Mouse (Mus musculus): ENCODE data around the gene Sirt3. TPM values are rescaled to one million over a fixed set of nuclear protein-coding genes. Genes with fewer than 3 reads are reported as not detected.
A peak's percentile ranks its signal among the peaks of the same experiment; 100 is the strongest.

Sirt3 gene
- polyA plus RNA-seq, 2 experiments = 20.1 to 28.3 TPM

DNA sequence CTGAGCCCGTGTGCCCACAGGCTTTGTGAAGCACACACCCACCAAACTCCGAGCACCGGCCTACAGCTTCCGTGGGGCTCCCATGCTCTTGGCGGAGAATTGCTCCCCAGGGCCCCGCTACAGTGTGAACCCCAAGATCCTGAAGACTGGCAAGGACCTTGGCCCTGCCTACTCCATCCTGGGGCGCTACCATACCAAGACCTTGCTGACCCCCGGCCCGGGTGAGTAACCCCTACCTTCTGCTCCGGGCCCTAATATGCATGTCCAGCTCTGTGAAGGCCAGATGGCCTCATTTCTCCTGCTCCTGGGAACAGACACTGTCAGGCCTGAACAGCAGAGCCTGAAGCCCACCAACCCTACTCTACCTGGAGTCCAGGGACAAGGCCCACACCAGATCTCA is 33.5 kb downstream of the Sirt3 start:
- Histone ChIP-seq H3K27ac (replicated peaks; ENCODE audit: low read depth, low read length) (no peak overlapping the region), H3K4me3 (replicated peaks; ENCODE audit: low read length) (no peak overlapping the region), H3K36me3 (ENCODE audit: control insufficient read depth, insufficient read depth, low read length) (peaks cover 31% of the 10 kb centered on the region), H3K4me2 (replicated peaks; ENCODE audit: low read depth, low read length, severe bottlenecking) (no peak overlapping the region), H3K9ac (ENCODE audit: low read depth, low read length, severe bottlenecking) (no peak overlapping the region), H3K27me3 (ENCODE audit: control insufficient read depth, insufficient read depth, low read length) (no peaks in the 10 kb centered on the region), H3K9me3 (ENCODE audit: control insufficient read depth, low read length) (no peaks in the 10 kb centered on the region), H3K4me1 (ENCODE audit: control insufficient read depth, insufficient read depth, low read length) (no peaks in the 10 kb centered on the region)
- no peak for TF ChIP-seq POLR2A (IDR thresholded peaks at IDR 0.05; ENCODE audit: borderline replicate concordance, extremely low read depth, insufficient read depth, insufficient read length)
- 86% methylated on average over 10 of the region's 10 CpGs for WGBS
- ATAC-seq (ENCODE audit: low FRiP score, low read depth) (no peak), DNase-seq (ENCODE audit: low spot score) (no peak)

DNA sequence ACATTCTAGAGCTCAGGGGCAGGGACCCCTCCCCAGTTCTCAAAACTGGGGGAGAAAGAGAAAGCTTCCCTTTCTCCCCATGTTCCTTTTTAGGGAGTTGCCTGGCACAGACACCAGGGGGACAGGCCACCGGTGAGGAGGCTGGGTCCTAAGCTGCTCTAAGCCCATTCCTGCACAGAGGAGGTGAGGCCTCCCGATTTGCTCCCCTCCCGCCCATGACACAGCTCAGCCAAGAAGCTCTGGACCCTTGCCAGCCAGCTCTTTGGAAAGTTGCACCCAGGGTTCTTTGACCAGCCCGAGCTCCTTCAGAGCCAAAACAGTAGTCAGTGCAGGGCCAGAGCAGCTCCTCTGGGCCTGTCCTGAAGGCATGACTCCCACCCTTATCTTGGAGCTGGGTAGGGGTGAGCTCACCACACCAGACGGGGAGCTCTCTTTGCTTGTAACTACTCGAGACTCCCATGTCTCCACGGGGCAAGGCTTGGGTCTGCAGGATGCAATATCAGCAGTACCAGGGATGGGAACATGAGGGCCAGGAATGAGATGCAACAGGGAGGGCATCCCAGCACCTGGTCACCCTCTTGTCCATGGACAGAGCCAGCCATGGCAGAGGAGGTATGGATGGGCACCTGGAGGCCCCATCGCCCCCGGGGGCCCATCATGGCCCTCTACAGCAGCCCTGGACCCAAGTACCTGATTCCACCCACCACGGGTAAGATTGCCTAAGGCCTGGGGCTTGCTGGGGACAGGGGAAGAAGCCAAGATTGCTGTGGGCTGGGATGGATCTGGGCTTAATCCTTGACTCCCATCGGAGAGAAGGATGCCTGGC is 34.1 kb downstream of the Sirt3 start, which contains the start of gene Odf3:
Gene Odf3 (plus strand): TSS at position 51 of the 826 bp plus-strand sequence.
- Histone ChIP-seq H3K27ac (replicated peaks; ENCODE audit: low read depth, low read length) (no peak within 1 kb of the TSS), H3K36me3 (ENCODE audit: control insufficient read depth, insufficient read depth, low read length) (peaks cover 24% of the 10 kb centered on the region), H3K4me1 (ENCODE audit: control insufficient read depth, insufficient read depth, low read length) (no peaks in the 10 kb centered on the region), H3K9me3 (ENCODE audit: control insufficient read depth, low read length) (no peaks in the 10 kb centered on the region), H3K27me3 (ENCODE audit: control insufficient read depth, insufficient read depth, low read length) (no peaks in the 10 kb centered on the region), H3K4me3 (replicated peaks; ENCODE audit: low read length) (no peak within 1 kb of the TSS), H3K9ac (ENCODE audit: low read depth, low read length, severe bottlenecking) (no peak within 1 kb of the TSS), H3K4me2 (replicated peaks; ENCODE audit: low read depth, low read length, severe bottlenecking) (no peak within 1 kb of the TSS)
- DNase-seq (ENCODE audit: low spot score) (peak; percentile 45), ATAC-seq (ENCODE audit: low FRiP score, low read depth) (no peak)
- 68% methylated on average over 11 of the region's 11 CpGs for WGBS
- no peak for TF ChIP-seq POLR2A (IDR thresholded peaks at IDR 0.05; ENCODE audit: borderline replicate concordance, extremely low read depth, insufficient read depth, insufficient read length)

DNA sequence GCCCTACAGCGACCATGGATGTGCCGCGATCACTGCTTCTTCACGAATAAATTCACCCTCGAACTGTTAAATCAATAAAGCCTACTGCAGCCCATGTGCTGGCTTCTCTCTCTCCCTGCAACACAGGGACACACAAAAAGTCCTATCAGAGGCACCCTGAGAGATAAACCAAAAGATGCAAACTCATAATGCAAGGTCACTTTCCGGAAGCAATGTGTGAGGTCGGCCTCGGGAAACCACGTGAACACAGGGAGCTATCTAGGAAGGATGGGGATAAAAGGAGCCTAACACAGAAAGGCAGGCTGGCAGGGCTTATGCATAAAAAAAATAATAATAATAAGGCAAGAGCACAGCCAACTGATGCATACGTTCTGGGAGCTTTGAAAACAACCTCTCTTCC is 35.4 kb downstream of the Sirt3 start:
- Histone ChIP-seq H3K4me2 (replicated peaks; ENCODE audit: low read depth, low read length, severe bottlenecking) (no peak overlapping the region), H3K4me3 (replicated peaks; ENCODE audit: low read length) (no peak overlapping the region), H3K27ac (replicated peaks; ENCODE audit: low read depth, low read length) (no peak overlapping the region), H3K9me3 (ENCODE audit: control insufficient read depth, low read length) (no peaks in the 10 kb centered on the region), H3K27me3 (ENCODE audit: control insufficient read depth, insufficient read depth, low read length) (0 out of 2 replicates have a peak, but pooled peaks cover 2% of the 10 kb centered on the region), H3K9ac (ENCODE audit: low read depth, low read length, severe bottlenecking) (no peak overlapping the region), H3K36me3 (ENCODE audit: control insufficient read depth, insufficient read depth, low read length) (peaks cover 11% of the 10 kb centered on the region), H3K4me1 (ENCODE audit: control insufficient read depth, insufficient read depth, low read length) (no peaks in the 10 kb centered on the region)
- ATAC-seq (ENCODE audit: low FRiP score, low read depth) = no peak
- DNase-seq (ENCODE audit: low spot score) = no peak
- WGBS = 81% methylated on average over 10 of the region's 10 CpGs
- TF ChIP-seq POLR2A (IDR thresholded peaks at IDR 0.05; ENCODE audit: borderline replicate concordance, extremely low read depth, insufficient read depth, insufficient read length) = no peak

DNA sequence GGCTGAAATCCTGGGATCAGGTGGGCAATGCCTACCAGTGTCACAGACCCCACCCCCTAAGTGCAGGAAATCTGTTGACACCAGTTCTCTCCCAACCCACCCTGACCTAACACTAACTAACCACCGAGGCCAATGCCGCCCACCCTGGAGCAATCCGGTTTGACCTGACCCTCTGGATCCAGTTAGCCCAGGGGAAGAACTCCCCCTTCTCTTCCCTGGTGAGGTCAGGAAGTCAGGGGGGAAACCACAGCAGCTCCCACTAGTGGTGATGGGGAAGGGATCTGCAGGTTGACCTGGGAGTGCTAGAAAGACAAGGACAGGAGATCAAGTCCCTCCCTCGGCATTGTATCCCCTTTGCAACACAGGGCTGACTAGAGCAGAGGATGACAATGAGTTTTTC is 36.4 kb downstream of the Sirt3 start:
- H3K27me3 ChIP-seq (ENCODE audit: control insufficient read depth, insufficient read depth, low read length) = peaks cover 7% of the 10 kb centered on the region; the same call in 1 of the 2 replicates
- H3K9ac ChIP-seq (ENCODE audit: low read depth, low read length, severe bottlenecking) = no peak overlapping the region
- no peaks in the 10 kb centered on the region for H3K4me1 ChIP-seq (ENCODE audit: control insufficient read depth, insufficient read depth, low read length)
- no peak overlapping the region for H3K27ac ChIP-seq (replicated peaks; ENCODE audit: low read depth, low read length)
- 59% methylated on average over 4 of the region's 4 CpGs for WGBS
- TF ChIP-seq POLR2A (IDR thresholded peaks at IDR 0.05; ENCODE audit: borderline replicate concordance, extremely low read depth, insufficient read depth, insufficient read length) = no peak
- no peak for ATAC-seq (ENCODE audit: low FRiP score, low read depth)
- DNase-seq (ENCODE audit: low spot score) = no peak
- no peaks in the 10 kb centered on the region for H3K9me3 ChIP-seq (ENCODE audit: control insufficient read depth, low read length)
- no peak overlapping the region for H3K4me2 ChIP-seq (replicated peaks; ENCODE audit: low read depth, low read length, severe bottlenecking)
- H3K4me3 ChIP-seq (replicated peaks; ENCODE audit: low read length) = no peak overlapping the region
- 0 out of 2 replicates have a peak, but pooled peaks cover 4% of the 10 kb centered on the region for H3K36me3 ChIP-seq (ENCODE audit: control insufficient read depth, insufficient read depth, low read length)

DNA sequence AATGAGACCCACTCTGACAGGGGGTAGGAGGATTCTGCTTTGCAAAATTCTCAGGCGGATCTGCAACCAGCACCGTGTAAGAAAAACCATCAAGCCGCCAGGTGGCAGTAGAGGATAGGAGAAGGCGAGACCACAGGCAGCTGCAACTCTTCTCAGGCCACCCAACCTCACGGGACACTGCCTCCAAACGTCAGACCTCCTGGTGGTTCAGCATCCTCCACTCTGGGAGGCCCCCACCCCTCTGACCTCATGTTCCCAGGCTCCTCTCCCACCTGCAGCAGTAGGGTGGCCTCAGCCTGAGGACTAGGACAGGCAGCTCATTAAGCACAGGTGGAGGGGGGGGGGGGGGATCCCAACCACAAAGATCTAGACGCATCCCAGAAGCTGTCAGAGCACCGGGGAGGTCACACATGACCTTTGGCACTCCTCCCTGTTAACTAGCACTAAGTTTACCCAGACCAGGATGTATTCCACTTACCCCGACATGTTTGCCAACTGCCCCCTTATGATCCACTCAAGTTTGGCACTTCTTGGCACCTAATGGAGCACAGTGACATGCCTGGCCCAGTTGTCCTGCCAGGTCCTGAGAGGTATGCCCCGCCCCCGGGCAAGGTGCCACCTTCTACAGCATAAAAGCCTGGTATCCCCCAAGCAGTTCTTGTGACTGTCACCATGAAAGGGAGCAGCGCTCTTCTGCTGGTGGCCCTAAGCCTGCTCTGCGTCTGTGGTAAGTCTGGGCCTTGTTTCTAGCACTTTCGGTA is 37.0 kb downstream of the Sirt3 start, which contains the start of gene Scgb1c1:
Gene Scgb1c1 (plus strand): TSS at position 643 of the 761 bp plus-strand sequence.
- DNase-seq (ENCODE audit: low spot score) (peak; percentile 86), ATAC-seq (ENCODE audit: low FRiP score, low read depth) (peak; percentile 82; the same call in 1 of the 2 replicates)
- no peak for TF ChIP-seq POLR2A (IDR thresholded peaks at IDR 0.05; ENCODE audit: borderline replicate concordance, extremely low read depth, insufficient read depth, insufficient read length)
- no peak within 1 kb of the TSS for H3K27ac ChIP-seq (replicated peaks; ENCODE audit: low read depth, low read length)
- H3K4me2 ChIP-seq (replicated peaks; ENCODE audit: low read depth, low read length, severe bottlenecking) = no peak within 1 kb of the TSS
- H3K4me1 ChIP-seq (ENCODE audit: control insufficient read depth, insufficient read depth, low read length) = no peaks in the 10 kb centered on the region
- no peaks in the 10 kb centered on the region for H3K9me3 ChIP-seq (ENCODE audit: control insufficient read depth, low read length)
- H3K27me3 ChIP-seq (ENCODE audit: control insufficient read depth, insufficient read depth, low read length) = peaks cover 7% of the 10 kb centered on the region; the same call in 1 of the 2 replicates
- no peaks in the 10 kb centered on the region for H3K36me3 ChIP-seq (ENCODE audit: control insufficient read depth, insufficient read depth, low read length)
- H3K4me3 ChIP-seq (replicated peaks; ENCODE audit: low read length) = no peak within 1 kb of the TSS
- no peak within 1 kb of the TSS for H3K9ac ChIP-seq (ENCODE audit: low read depth, low read length, severe bottlenecking)
- 32% methylated on average over 13 of the region's 14 CpGs for WGBS
